Mouse (Mus musculus): ENCODE measurements around the gene Rnf123. TPM values are rescaled to one million over a fixed set of nuclear protein-coding genes. Genes with fewer than 3 reads are reported as not detected.
A peak's percentile ranks its signal among the peaks of the same experiment; 100 is the strongest.

Gene Rnf123
- polyA plus RNA-seq, 1 experiment from 2014 or later = 43.8 TPM

- Histone ChIP-seq H3K36me3 (peaks cover 87% of the 10 kb centered on the region), H3K4me1 (replicated peaks) (peaks cover 11% of the 10 kb centered on the region), H3K4me2 (no peak overlapping the region), H3K9me3 (no peaks in the 10 kb centered on the region), H3K4me3 (no peak overlapping the region), H3K27ac (replicated peaks) (no peak overlapping the region), H3K9ac (no peak overlapping the region), H3K27me3 (no peaks in the 10 kb centered on the region)
- WGBS = 90% methylated on average over 6 of the region's 6 CpGs
- no peak for ATAC-seq (ENCODE audit: low read depth)
Measured at GRCm38 (mm10) chr9:108055661-108056237, 27.4 kb downstream of the Rnf123 start.

- 90% methylated on average over 1 of the region's 1 CpGs for WGBS
- Histone ChIP-seq H3K9ac (no peak overlapping the region), H3K36me3 (peaks cover 86% of the 10 kb centered on the region), H3K4me3 (no peak overlapping the region), H3K4me1 (replicated peaks) (peaks cover 18% of the 10 kb centered on the region), H3K27me3 (no peaks in the 10 kb centered on the region), H3K4me2 (no peak overlapping the region), H3K27ac (replicated peaks) (no peak overlapping the region), H3K9me3 (no peaks in the 10 kb centered on the region)
- no peak for ATAC-seq (ENCODE audit: low read depth)
Measured at GRCm38 (mm10) chr9:108055061-108055460, 28.1 kb downstream of the Rnf123 start.

DNA sequence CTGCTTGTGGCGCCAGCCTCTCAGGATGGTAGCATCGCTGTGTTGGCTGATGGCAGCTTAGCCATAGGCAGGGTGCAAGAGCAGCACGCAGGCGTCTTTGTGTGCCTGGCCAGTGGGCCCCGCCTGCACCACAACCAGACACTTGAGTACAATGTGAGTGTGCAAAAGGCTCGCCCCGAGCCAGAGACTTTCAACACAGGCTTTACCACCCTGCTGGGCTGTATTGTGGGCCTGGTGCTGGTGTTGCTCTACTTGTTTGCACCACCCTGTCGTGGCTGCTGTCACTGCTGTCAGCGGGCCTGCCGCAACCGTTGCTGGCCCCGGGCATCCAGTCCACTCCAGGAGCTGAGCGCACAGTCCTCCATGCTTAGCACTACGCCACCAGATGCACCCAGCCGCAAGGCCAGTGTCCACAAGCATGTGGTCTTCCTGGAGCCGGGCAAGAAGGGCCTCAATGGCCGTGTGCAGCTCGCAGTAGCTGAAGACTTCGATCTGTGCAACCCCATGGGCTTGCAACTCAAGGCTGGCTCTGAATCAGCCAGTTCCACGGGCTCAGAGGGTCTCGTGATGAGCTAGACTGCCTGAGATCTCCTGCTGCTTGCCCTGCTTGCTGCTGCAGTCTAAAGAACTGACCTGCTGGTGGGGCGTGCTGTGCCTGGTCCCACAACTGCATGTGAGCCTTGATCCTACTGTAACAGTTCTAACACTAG is 28.7 kb downstream of the Rnf123 start:
- no peak overlapping the region for H3K9ac ChIP-seq
- ATAC-seq (ENCODE audit: low read depth) = no peak
- peaks cover 23% of the 10 kb centered on the region for H3K4me1 ChIP-seq (replicated peaks)
- WGBS = 92% methylated on average over 22 of the region's 22 CpGs
- no peak overlapping the region for H3K4me3 ChIP-seq
- H3K36me3 ChIP-seq = peaks cover 81% of the 10 kb centered on the region
- no peaks in the 10 kb centered on the region for H3K27me3 ChIP-seq
- H3K27ac ChIP-seq (replicated peaks) = no peak overlapping the region
- H3K9me3 ChIP-seq = no peaks in the 10 kb centered on the region
- no peak overlapping the region for H3K4me2 ChIP-seq

GRCm38 (mm10) chr9:108053665-108054225 is 29.4 kb downstream of the Rnf123 start:
- Histone ChIP-seq H3K27ac (replicated peaks) (no peak overlapping the region), H3K36me3 (peaks cover 73% of the 10 kb centered on the region), H3K4me1 (replicated peaks) (peaks cover 25% of the 10 kb centered on the region), H3K4me3 (no peak overlapping the region), H3K27me3 (no peaks in the 10 kb centered on the region), H3K4me2 (no peak overlapping the region; the same call in 1 of the 2 replicates), H3K9ac (0 out of 2 replicates have a peak overlapping the region, but pooled peaks have one; percentile 23), H3K9me3 (no peaks in the 10 kb centered on the region)
- ATAC-seq (ENCODE audit: low read depth) = no peak
- 92% methylated on average over 15 of the region's 15 CpGs for WGBS

DNA sequence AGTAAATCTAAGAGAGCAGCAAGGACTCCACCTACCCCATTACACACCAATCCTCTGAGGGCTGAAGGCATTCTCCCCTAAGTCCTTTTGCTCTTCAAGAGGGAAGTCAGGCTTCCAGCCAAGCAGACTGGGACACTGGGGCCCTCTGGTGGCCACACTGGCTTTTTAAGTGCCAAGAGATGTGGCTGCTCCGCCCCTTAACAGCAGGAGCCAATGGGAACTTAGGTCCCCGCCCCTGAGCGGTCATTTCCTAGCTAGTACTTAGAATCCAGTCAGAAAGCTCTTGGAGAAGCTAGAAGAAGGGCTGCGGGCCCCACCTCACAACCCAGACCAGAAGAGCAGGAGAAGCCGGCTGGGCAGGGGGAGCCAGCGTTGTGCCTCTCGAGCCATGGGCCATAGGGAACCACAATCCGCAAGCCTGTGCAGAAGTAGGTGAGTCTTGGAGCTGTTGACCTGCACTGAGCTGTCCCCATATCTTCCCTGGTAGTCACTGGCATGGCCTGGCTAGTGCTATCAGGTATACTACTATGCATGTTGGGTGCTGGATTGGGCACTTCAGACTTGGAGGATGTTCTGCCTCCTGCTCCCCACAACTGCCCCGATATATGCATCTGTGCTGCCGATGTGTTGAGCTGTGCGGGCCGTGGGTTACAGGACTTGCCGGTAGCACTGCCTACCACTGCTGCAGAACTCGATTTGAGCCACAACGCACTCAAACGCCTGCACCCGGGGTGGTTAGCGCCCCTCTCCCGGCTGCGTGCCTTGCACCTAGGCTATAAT is 30.1 kb downstream of the Rnf123 start, which contains the start of gene Amigo3:
Gene Amigo3 (plus strand): TSS at position 275 of the 780 bp plus-strand sequence.
- peaks cover 66% of the 10 kb centered on the region for H3K36me3 ChIP-seq
- H3K4me3 ChIP-seq = no peak within 1 kb of the TSS
- peak within 1 kb of the TSS; percentile 34; the same call in 1 of the 2 replicates for H3K27ac ChIP-seq (replicated peaks)

DNA sequence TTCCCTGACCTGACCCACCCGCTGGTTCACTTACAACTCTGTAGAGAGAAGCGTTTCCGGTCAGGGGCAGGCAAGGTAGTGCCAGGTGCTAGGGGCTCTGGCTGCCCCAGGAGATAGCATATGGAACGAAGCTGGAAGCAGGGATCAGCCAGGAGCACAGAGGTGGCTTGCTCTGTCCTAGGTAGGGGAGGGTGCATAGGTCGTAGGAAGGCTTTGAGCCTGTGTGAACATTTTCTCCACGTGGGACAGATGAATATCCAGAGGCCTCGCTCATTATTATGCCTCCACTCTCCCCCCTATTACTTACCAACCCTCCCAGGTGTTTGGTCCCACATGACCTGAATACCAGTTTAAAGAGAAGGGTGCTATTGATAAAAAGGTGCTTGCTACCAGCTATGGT is 30.7 kb downstream of the Rnf123 start:
- Histone ChIP-seq H3K9me3 (no peaks in the 10 kb centered on the region), H3K9ac (no peak overlapping the region), H3K4me2 (no peak overlapping the region), H3K27me3 (no peaks in the 10 kb centered on the region), H3K27ac (replicated peaks) (peak overlapping the region; percentile 34; the same call in 1 of the 2 replicates), H3K4me3 (no peak overlapping the region), H3K4me1 (replicated peaks) (peaks cover 38% of the 10 kb centered on the region), H3K36me3 (peaks cover 65% of the 10 kb centered on the region)
- 75% methylated on average over 7 of the region's 7 CpGs for WGBS
- no peak for ATAC-seq (ENCODE audit: low read depth)

More for the DNA sequence above, 30.1 kb downstream of the Rnf123 start, which contains the start of gene Amigo3:
- WGBS = 60% methylated on average over 20 of the region's 20 CpGs
- Histone ChIP-seq H3K9ac (0 out of 2 replicates have a peak within 1 kb of the TSS, but pooled peaks have one; percentile 23), H3K27me3 (no peaks in the 10 kb centered on the region), H3K4me1 (replicated peaks) (peaks cover 31% of the 10 kb centered on the region), H3K4me2 (peak within 1 kb of the TSS; percentile 35), H3K9me3 (no peaks in the 10 kb centered on the region)
- 0 out of 2 replicates have a peak, but pooled peaks have one; percentile 6 for ATAC-seq (ENCODE audit: low read depth)

- Histone ChIP-seq H3K4me3 (no peak overlapping the region), H3K36me3 (peaks cover 65% of the 10 kb centered on the region), H3K4me1 (replicated peaks) (peaks cover 39% of the 10 kb centered on the region), H3K9me3 (no peaks in the 10 kb centered on the region), H3K4me2 (no peak overlapping the region), H3K27me3 (no peaks in the 10 kb centered on the region), H3K27ac (replicated peaks) (no peak overlapping the region), H3K9ac (no peak overlapping the region)
- 88% methylated on average over 4 of the region's 4 CpGs for WGBS
- no peak for ATAC-seq (ENCODE audit: low read depth)
Measured at GRCm38 (mm10) chr9:108051931-108052220, 31.3 kb downstream of the Rnf123 start.

DNA sequence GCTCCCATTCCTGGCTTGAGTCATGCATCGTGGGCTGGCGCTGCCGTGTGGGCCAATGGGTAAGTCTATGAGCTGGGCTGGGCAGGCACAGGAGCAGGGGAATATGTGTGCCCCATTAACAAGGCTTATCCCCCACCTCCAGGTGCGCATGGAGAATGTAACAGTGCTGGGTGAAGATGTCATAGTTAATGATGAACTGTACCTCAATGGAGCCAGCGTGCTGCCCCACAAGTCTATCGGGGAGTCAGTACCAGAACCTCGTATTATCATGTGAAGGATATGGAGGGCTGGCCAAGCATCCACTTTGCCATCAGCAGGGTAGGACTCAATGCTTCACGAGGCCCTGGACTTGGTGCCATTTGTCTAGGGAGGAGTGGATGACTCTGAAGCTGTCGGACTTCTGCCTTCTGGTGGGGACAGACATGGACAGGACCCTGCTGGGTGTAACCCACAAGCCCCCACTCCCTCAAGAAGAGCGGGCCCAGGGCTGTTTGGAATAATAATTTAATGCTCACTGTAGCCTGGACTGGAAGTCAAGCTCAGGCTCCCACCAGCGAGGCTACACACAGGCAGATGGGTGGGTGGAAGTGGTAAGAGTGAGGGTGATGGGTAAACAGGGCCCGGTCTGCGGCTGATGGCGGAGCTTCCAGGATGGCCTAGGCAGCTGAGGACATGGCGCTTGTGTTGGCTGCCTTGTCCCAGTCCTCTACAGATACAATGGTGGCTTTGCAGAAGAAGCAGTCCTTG is 31.8 kb downstream of the Rnf123 start:
- peaks cover 39% of the 10 kb centered on the region for H3K4me1 ChIP-seq (replicated peaks)
- no peak overlapping the region for H3K4me2 ChIP-seq
- no peaks in the 10 kb centered on the region for H3K27me3 ChIP-seq
- H3K4me3 ChIP-seq = no peak overlapping the region
- H3K27ac ChIP-seq (replicated peaks) = no peak overlapping the region
- peaks cover 65% of the 10 kb centered on the region for H3K36me3 ChIP-seq
- ATAC-seq (ENCODE audit: low read depth) = no peak
- no peaks in the 10 kb centered on the region for H3K9me3 ChIP-seq
- peak overlapping the region; percentile 17; the same call in 1 of the 2 replicates for H3K9ac ChIP-seq
- WGBS = 94% methylated on average over 15 of the region's 15 CpGs

DNA sequence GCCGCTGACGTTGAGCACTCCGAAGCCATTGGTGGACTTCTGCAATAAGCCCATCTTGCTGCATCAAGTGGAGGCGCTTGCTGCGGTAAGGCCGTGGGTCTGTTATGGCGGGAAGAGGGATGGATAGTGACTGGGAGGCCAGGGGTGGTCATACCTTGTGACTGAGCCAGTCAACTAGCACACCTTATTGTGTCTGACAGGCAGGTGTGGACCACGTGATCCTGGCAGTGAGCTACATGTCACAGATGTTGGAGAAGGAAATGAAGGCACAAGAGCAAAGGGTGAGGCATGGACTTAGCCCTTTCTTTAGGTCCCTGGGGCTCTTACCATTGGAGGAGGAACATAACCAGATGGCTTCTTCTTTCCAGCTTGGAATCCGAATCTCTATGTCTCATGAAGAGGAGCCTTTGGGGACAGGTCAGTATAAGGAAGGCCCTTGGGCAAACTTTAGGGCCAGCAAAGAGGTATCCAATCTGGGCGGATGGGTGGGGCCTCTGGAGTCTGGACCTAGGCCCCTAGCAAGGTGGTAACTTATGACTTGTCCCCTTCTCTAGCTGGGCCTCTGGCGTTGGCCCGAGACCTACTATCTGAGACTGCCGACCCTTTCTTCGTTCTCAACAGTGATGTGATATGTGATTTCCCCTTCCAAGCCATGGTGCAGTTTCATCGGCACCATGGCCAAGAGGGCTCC is 33.4 kb downstream of the Rnf123 start:
- 42% methylated on average over 15 of the region's 15 CpGs for WGBS
- Histone ChIP-seq H3K9me3 (no peaks in the 10 kb centered on the region), H3K27me3 (no peaks in the 10 kb centered on the region), H3K36me3 (peaks cover 65% of the 10 kb centered on the region), H3K27ac (replicated peaks) (peak overlapping the region; percentile 84), H3K9ac (peak overlapping the region; percentile 82), H3K4me2 (peak overlapping the region; percentile 96), H3K4me1 (replicated peaks) (peaks cover 39% of the 10 kb centered on the region), H3K4me3 (peak overlapping the region; percentile 79)
- peak; percentile 22; the same call in 1 of the 2 replicates for ATAC-seq (ENCODE audit: low read depth)

- Histone ChIP-seq H3K4me2 (peak within 1 kb of the TSS; percentile 96), H3K9ac (peak within 1 kb of the TSS; percentile 82), H3K36me3 (peaks cover 61% of the 10 kb centered on the region), H3K9me3 (no peaks in the 10 kb centered on the region), H3K4me1 (replicated peaks) (peaks cover 39% of the 10 kb centered on the region), H3K27ac (replicated peaks) (peak within 1 kb of the TSS; percentile 84), H3K27me3 (no peaks in the 10 kb centered on the region), H3K4me3 (peak within 1 kb of the TSS; percentile 79)
- ATAC-seq (ENCODE audit: low read depth) = peak; percentile 94
- WGBS = 0% methylated on average over 34 of the region's 39 CpGs
Measured at GRCm38 (mm10) chr9:108049016-108049455, 34.1 kb downstream of the Rnf123 start, which contains the start of gene Gmppb. Gene Gmppb, plus strand, starts transcription at chr9:108049242.

GRCm38 (mm10) chr9:108048566-108048955 is 34.6 kb downstream of the Rnf123 start:
- Histone ChIP-seq H3K4me3 (peak overlapping the region; percentile 79), H3K9me3 (no peaks in the 10 kb centered on the region), H3K27me3 (no peaks in the 10 kb centered on the region), H3K9ac (peak overlapping the region; percentile 66), H3K27ac (replicated peaks) (peak overlapping the region; percentile 80), H3K4me1 (replicated peaks) (peaks cover 39% of the 10 kb centered on the region), H3K36me3 (peaks cover 58% of the 10 kb centered on the region), H3K4me2 (peak overlapping the region; percentile 96)
- ATAC-seq (ENCODE audit: low read depth) = peak; percentile 54
- 2% methylated on average over 19 of the region's 19 CpGs for WGBS

All from neural tube, embryonic 13.5 days (tissue).